Mouse (Mus musculus) liver, embryonic 16.5 days (tissue): ENCODE results near the gene Cgnl1. TPM values are rescaled to one million over a fixed set of nuclear protein-coding genes. Genes with fewer than 3 reads are reported as not detected.

Source experiments
- ATAC-seq: fragments of 200-750 bp; cut with Nextera tagmentation; 2 replicates; pipeline ENCODE4 v1.8.0; 2017; ENCODE audit warnings: low read depth, mild to moderate bottlenecking, moderate number of reproducible peaks, moderate library complexity
- H3K27ac ChIP-seq: fragments of 300-500 bp; sonication (generic); 2 replicates; pipeline ENCODE4 v1.5.1; 2014; ENCODE audit warnings: mild to moderate bottlenecking, low read length
- H3K27me3 ChIP-seq: fragments of 300-500 bp; sonication (generic); 2 replicates; pipeline ENCODE4 v1.6.1; 2014; ENCODE audit warnings: low read depth, low read length, mixed read lengths; ENCODE audit not compliant: control insufficient read depth, insufficient read depth
- H3K36me3 ChIP-seq: fragments of 300-500 bp; sonication (generic); 2 replicates; pipeline ENCODE4 v1.6.1; 2014; ENCODE audit warnings: mild to moderate bottlenecking; ENCODE audit not compliant: control insufficient read depth, insufficient read depth
- H3K4me1 ChIP-seq: fragments of 300-500 bp; sonication (generic); 2 replicates; pipeline ENCODE4 v1.6.1; 2014; ENCODE audit warnings: low read depth, low read length, mixed read lengths; ENCODE audit not compliant: control insufficient read depth
- H3K4me2 ChIP-seq: fragments of 300-500 bp; sonication (generic); 2 replicates; pipeline ENCODE4 v1.6.1; 2014; ENCODE audit warnings: low read depth, low read length, mixed read lengths
- H3K4me3 ChIP-seq: fragments of 300-500 bp; sonication (generic); 2 replicates; pipeline ENCODE4 v1.5.1; 2014; ENCODE audit warnings: low read depth, mild to moderate bottlenecking, low read length
- H3K9ac ChIP-seq: fragments of 300-500 bp; sonication (generic); 2 replicates; pipeline ENCODE4 v1.6.1; 2014; ENCODE audit warnings: low read depth, low read length
- H3K9me3 ChIP-seq: fragments of 300-500 bp; sonication (generic); replicated peaks from 2 replicates; pipeline ENCODE4 v1.6.1; 2016; ENCODE audit warnings: low read length; ENCODE audit not compliant: control insufficient read depth
- WGBS: fragments of 180-500 bp; shearing (Covaris S2); extraction: QIAGEN DNeasy Blood & Tissue Kit; methylation state at CpG from one replicate; pipeline ENCODE4 v1.1.7; 2014; ENCODE audit not compliant: insufficient replicate concordance; 5-methylcytosine and 5-hydroxymethylcytosine counted together
- polyA plus RNA-seq: library from polyadenylated mRNA; unstranded; fragments of >200 nt; fragmentation: Nextera tagmentation; extraction: Ambion mirVana; gene quantifications from 2 replicates; pipeline ENCODE4 v1.2.1, GENCODE M21; 2015

The Cgnl1 gene
- polyA plus RNA-seq, 1 experiment from 2014 or later: 2.6 TPM

GRCm38 (mm10) chr9:71807801-71808200 is 36.4 kb upstream of the Cgnl1 start:
- 48% methylated on average over 4 of the region's 4 CpGs for WGBS

GRCm38 (mm10) chr9:71806422-71806805 is 35.0 kb upstream of the Cgnl1 start:
- Histone ChIP-seq H3K4me1 (no peaks in the 10 kb centered on the region), H3K4me2 (no peak overlapping the region), H3K27me3 (no peaks in the 10 kb centered on the region), H3K27ac (no peak overlapping the region), H3K9ac (no peak overlapping the region), H3K4me3 (no peak overlapping the region), H3K36me3 (no peaks in the 10 kb centered on the region), H3K9me3 (no peaks in the 10 kb centered on the region)
- WGBS: 4% methylated on average over 2 of the region's 2 CpGs
- 0 out of 2 replicates have a peak, but pooled peaks have one; percentile 39 for ATAC-seq

More at GRCm38 (mm10) chr9:71807801-71808200, 36.4 kb upstream of the Cgnl1 start:
- H3K36me3 ChIP-seq: no peaks in the 10 kb centered on the region
- H3K27me3 ChIP-seq: no peaks in the 10 kb centered on the region
- no peak overlapping the region for H3K4me2 ChIP-seq
- no peak overlapping the region for H3K9ac ChIP-seq
- H3K4me3 ChIP-seq: no peak overlapping the region
- no peak overlapping the region for H3K27ac ChIP-seq
- no peaks in the 10 kb centered on the region for H3K4me1 ChIP-seq
- ATAC-seq: no peak
- H3K9me3 ChIP-seq: no peaks in the 10 kb centered on the region

- H3K4me2 ChIP-seq: no peak overlapping the region
- no peak for ATAC-seq
- no peaks in the 10 kb centered on the region for H3K9me3 ChIP-seq
- H3K27me3 ChIP-seq: no peaks in the 10 kb centered on the region
- H3K4me1 ChIP-seq: no peaks in the 10 kb centered on the region
- H3K27ac ChIP-seq: no peak overlapping the region
- no peaks in the 10 kb centered on the region for H3K36me3 ChIP-seq
- H3K4me3 ChIP-seq: no peak overlapping the region
- WGBS: 52% methylated on average over 6 of the region's 6 CpGs
- H3K9ac ChIP-seq: no peak overlapping the region
Measured at GRCm38 (mm10) chr9:71805646-71806421, 34.4 kb upstream of the Cgnl1 start.

GRCm38 (mm10) chr9:71804116-71804515 is 32.7 kb upstream of the Cgnl1 start:
- Histone ChIP-seq H3K36me3 (no peaks in the 10 kb centered on the region), H3K4me1 (no peaks in the 10 kb centered on the region), H3K4me2 (no peak overlapping the region), H3K27ac (no peak overlapping the region), H3K4me3 (no peak overlapping the region), H3K27me3 (no peaks in the 10 kb centered on the region), H3K9ac (no peak overlapping the region), H3K9me3 (no peaks in the 10 kb centered on the region)
- no peak for ATAC-seq
- 40% methylated on average over 6 of the region's 6 CpGs for WGBS

GRCm38 (mm10) chr9:71803281-71803680 is 31.9 kb upstream of the Cgnl1 start:
- H3K4me3 ChIP-seq: no peak overlapping the region
- no peaks in the 10 kb centered on the region for H3K9me3 ChIP-seq
- H3K36me3 ChIP-seq: no peaks in the 10 kb centered on the region
- H3K27me3 ChIP-seq: no peaks in the 10 kb centered on the region
- ATAC-seq: no peak
- 49% methylated on average over 7 of the region's 7 CpGs for WGBS
- H3K9ac ChIP-seq: no peak overlapping the region
- H3K4me2 ChIP-seq: no peak overlapping the region
- no peaks in the 10 kb centered on the region for H3K4me1 ChIP-seq
- H3K27ac ChIP-seq: no peak overlapping the region

GRCm38 (mm10) chr9:71799598-71799997 is 28.2 kb upstream of the Cgnl1 start:
- Histone ChIP-seq H3K9ac (no peak overlapping the region), H3K9me3 (no peaks in the 10 kb centered on the region), H3K4me2 (no peak overlapping the region), H3K4me1 (no peaks in the 10 kb centered on the region), H3K4me3 (no peak overlapping the region), H3K27me3 (no peaks in the 10 kb centered on the region), H3K27ac (no peak overlapping the region), H3K36me3 (no peaks in the 10 kb centered on the region)
- WGBS: 58% methylated on average over 5 of the region's 5 CpGs
- no peak for ATAC-seq

- ATAC-seq: no peak
- Histone ChIP-seq H3K27me3 (no peaks in the 10 kb centered on the region), H3K4me3 (no peak overlapping the region), H3K9me3 (no peaks in the 10 kb centered on the region), H3K27ac (no peak overlapping the region), H3K4me1 (no peaks in the 10 kb centered on the region), H3K9ac (no peak overlapping the region), H3K36me3 (no peaks in the 10 kb centered on the region), H3K4me2 (no peak overlapping the region)
- 62% methylated on average over 5 of the region's 5 CpGs for WGBS
Measured at GRCm38 (mm10) chr9:71798176-71798575, 26.8 kb upstream of the Cgnl1 start.

- H3K27me3 ChIP-seq: no peaks in the 10 kb centered on the region; the same call in 1 of the 2 replicates
- no peaks in the 10 kb centered on the region; the same call in 1 of the 2 replicates for H3K9me3 ChIP-seq
- no peak for ATAC-seq
- no peaks in the 10 kb centered on the region for H3K36me3 ChIP-seq
- 64% methylated on average over 3 of the region's 3 CpGs for WGBS
- no peak overlapping the region for H3K4me3 ChIP-seq
- no peak overlapping the region for H3K27ac ChIP-seq
- no peak overlapping the region for H3K4me2 ChIP-seq
- no peaks in the 10 kb centered on the region for H3K4me1 ChIP-seq
- no peak overlapping the region for H3K9ac ChIP-seq
Measured at GRCm38 (mm10) chr9:71777404-71777803, 6.0 kb upstream of the Cgnl1 start.

GRCm38 (mm10) chr9:71776337-71776736 is 4.9 kb upstream of the Cgnl1 start:
- Histone ChIP-seq H3K27me3 (peaks cover 6% of the 10 kb centered on the region), H3K4me2 (no peak overlapping the region), H3K9me3 (no peaks in the 10 kb centered on the region; the same call in 1 of the 2 replicates), H3K27ac (no peak overlapping the region), H3K9ac (no peak overlapping the region), H3K4me1 (no peaks in the 10 kb centered on the region), H3K36me3 (no peaks in the 10 kb centered on the region), H3K4me3 (no peak overlapping the region)
- 54% methylated on average over 3 of the region's 3 CpGs for WGBS
- ATAC-seq: no peak
